Mouse (Mus musculus) lung, adult 18-20 months (tissue): ENCODE measurements around the gene Rpl35.
A peak's percentile ranks its signal among the peaks of the same experiment; 100 is the strongest.
"Not testable (repeated sequence)": the region's sequence is repeated elsewhere in the genome, so short reads cannot be mapped to it uniquely, and the experiment has no call there.

Experiments used
- DNase-seq, 2 experiments: peaks; one replicate each; pipeline ENCODE4 v3.0.0; 2022; ENCODE audit warnings: mixed read lengths in 2 of 2

Rpl35 gene

GRCm38 (mm10) chr2:39005574-39006079 lies at the start of gene Rpl35:
Gene Rpl35, minus strand, starts transcription at chr2:39005624.
- peak; percentile 51 to 59 for DNase-seq

DNA sequence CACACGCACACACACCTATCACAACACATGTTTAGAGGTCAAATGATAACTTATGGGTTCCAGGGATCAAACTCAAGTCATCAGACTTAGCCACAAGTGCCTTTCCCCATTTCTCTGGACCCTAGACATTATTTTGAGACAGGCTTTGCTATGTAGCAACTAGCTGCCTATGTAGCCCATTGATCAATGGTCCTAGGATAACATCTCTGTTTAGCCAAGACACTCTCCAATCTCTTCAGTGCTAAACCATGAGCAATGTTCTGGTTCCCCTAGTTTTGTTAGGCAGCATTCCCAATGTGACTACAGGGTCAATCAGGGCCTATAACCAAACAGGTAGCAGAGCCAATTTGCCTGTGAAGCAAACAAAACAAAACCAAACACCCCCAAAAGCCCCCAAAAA lies 43.1 kb upstream of the Rpl35 start:
- no peak for DNase-seq

GRCm38 (mm10) chr2:39040215-39040614 lies 34.8 kb upstream of the Rpl35 start:
- DNase-seq: no peak

DNA sequence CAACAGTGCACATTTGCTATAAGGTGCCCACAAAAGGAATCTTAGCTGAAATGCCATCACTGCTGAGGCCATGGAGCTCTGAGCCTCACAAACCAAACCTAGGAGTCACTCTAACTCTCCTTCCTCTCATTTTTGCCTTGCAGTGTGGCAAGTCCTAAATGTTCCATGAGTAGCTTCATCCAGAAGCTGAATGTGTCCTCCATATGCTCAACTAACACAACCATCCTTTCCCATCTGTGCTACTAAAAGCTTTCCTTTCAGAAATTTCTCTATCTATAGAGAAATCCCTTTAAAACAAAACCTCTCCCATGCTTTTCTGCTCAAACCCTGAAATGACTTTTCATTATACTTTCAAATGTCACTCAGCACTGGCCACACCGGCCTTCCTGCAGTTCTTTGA lies 26.2 kb upstream of the Rpl35 start:
- no peak for DNase-seq

DNA sequence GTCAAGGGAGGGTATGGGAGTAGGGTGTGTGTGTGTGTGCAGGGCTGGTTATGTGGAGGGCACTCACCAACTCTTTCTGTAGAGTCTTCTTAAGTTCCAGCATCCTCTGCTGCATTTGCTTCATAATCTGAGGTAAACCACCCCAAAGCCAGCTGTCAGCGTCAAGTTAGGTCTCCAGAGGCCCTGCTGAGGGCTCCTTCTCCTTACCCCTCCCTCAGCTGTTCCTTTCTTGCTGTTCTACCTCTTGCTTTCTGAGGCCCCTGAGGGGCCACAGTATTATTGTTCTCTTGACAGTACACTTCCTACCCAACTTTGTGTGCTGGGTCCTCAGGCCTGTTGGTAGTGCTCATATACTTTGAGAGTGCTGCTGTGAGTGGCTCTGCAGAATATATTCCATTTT lies 14.6 kb upstream of the Rpl35 start:
- no peak for DNase-seq

DNA sequence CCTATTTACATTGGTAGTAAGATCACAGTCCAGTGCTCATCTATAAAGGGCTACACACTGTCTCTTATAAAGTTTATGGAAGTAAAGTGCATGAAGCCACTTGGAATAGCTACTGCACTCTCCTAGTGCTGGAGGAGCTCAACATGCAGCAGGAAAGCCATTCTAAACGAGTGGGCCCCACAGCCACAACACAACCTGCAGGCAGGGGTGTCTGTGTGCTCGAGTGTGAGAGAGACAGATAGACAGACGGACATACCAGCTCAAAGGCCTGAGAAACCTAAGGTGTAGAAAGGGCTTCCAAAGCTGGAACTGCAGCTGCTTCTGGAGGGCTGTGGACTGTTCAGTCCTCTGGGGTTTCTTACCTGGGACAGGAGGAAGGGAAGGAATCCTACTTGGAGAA lies 11.2 kb upstream of the Rpl35 start:
- no peak for DNase-seq

- DNase-seq: no peak
These were observed 7.4 kb upstream of the Rpl35 start for GRCm38 (mm10) chr2:39012768-39013279.

DNA sequence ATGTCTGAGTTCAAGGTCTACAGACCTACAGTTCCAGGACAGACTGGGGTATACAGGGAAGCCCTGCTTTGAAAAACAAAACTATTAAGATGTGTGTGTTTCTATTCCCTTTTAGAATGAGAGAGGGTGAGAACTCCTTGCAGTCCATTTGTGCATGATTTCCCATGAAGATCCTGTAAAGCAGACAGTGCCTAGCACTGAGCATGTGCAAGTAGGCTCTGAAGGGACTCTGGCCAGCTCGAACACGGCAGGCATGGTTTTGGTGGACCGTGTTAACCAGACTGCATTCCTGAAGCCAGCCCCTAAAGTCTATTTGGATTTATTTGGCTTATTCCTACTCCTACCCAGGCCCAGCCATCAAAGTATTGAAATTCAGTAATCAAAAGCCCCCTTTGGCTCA lies 6.5 kb upstream of the Rpl35 start:
- no peak for DNase-seq

GRCm38 (mm10) chr2:39011264-39011663 lies 5.8 kb upstream of the Rpl35 start:
- DNase-seq: no peak

- DNase-seq: not testable (repeated sequence)
These were observed 4.7 kb upstream of the Rpl35 start for GRCm38 (mm10) chr2:39010144-39010543.

DNA sequence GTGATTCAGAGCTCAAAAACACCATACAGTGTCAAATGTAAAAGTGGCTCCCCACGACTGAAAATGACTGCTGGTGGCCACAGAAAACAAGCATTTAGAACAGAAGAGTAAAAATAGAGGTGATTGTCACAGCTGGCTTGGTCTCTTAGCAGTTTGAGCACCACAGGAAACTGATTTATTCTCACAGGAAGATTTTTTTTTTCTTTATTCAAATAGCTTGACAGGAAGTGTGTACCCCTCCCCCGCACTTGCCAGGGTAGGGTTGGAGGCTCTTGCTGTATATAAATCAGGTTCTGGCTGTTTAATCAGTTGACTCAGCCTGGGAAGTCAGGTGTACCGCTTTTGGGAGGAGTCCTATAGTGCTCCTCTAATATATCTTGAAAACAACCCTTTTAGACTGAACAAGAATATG lies 3.5 kb upstream of the Rpl35 start:
- DNase-seq: peak; percentile 41 to 47

- DNase-seq: peak in 1 of 2 experiments; percentile 38
These were observed 3.0 kb upstream of the Rpl35 start for GRCm38 (mm10) chr2:39008350-39008851.

- peak; percentile 93 to 94 for DNase-seq
These were observed 2.4 kb upstream of the Rpl35 start for GRCm38 (mm10) chr2:39007865-39008264.

DNA sequence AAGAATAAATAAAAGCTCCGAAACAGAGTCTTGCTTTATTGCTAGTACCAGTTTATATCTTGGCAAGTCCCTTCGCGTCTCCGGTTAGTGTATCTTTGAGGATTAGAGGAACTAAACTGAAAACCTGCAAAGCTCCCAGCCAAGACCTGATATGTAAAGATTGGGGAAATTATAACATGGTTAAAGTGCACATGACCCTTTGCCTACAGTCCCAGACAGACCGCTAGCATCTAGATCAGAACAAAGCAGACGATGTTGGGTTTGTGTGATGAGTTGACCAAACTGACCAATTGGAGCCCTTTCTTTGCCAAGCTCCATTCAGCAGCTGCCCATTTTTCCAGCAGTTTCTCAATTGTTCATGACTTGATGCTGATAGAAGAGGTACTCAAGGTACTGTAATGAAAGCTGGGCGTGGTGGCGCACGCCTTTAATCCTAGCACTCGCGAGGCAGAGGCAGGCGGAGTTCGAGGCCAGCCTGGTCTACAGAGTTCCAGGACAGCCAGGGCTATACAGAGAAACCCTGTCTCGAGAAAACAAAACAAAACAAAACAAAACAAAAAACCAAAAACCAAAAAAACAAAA lies 816 bp upstream of the Rpl35 start:
- no peak for DNase-seq

- peak; percentile 92 to 94 for DNase-seq
These were observed 466 bp downstream of the Rpl35 start, which contains the start of gene Arpc5l for GRCm38 (mm10) chr2:39004880-39005435. Gene Arpc5l, plus strand, starts transcription at chr2:39005348.

GRCm38 (mm10) chr2:39004372-39004771 lies 1.1 kb downstream of the Rpl35 start:
- no peak for DNase-seq

DNA sequence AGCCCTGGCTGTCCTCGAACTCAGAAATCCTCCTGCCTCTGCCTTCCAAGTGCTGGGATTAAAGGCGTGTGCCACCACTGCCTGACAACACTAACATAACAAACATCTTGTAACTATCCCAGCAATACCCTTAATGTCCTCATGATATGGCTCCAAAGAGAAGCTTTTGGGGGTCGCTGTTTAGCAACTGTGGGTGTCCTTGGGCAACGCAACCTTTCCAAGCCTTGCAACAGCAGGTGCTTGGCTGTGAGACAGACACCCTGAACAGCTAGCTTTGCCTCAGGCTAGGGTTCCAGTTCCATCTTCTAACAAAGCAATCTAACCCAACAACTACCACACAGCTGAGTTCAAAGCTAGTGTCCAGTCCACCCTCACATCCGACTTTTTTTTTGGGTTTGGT lies 1.9 kb downstream of the Rpl35 start:
- no peak for DNase-seq

DNA sequence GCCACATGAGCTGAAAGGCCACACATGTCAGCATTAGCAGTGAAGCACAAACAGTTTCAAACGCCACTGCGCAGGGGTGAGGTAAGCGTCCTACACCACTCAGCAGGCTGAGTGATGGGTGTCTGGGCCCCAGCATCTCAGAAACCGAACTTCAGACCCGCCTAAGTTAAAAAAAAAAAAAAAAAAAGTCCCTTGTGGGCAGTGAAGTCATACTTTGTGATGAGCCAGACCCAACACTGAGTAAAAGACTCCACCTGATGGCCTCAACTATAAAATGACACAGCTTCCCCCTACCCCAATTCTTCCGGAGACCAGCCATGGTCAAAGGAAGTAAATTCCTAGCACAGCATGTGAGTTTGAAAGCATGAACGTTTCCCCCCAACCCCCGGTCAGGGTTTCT lies 2.3 kb downstream of the Rpl35 start:
- DNase-seq: no peak

- no peak for DNase-seq
These were observed 3.6 kb downstream of the Rpl35 start for GRCm38 (mm10) chr2:39001866-39002265.

DNA sequence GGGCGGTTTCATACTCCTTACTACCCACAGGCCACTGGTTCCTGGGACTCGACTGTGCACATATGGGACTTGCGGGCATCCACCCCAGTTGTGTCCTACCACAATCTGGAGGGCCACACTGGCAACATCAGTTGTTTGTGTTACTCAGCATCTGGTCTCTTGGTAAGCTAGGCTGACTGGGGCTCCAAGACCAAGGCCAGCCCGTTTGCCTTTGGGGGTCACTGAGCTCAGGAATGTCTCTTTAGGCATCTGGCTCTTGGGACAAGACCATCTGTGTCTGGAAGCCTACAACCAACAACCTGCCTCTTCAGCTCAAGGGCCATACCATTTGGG lies 4.9 kb downstream of the Rpl35 start:
- no peak for DNase-seq

GRCm38 (mm10) chr2:38999910-39000586 lies 5.4 kb downstream of the Rpl35 start:
- DNase-seq: no peak

DNA sequence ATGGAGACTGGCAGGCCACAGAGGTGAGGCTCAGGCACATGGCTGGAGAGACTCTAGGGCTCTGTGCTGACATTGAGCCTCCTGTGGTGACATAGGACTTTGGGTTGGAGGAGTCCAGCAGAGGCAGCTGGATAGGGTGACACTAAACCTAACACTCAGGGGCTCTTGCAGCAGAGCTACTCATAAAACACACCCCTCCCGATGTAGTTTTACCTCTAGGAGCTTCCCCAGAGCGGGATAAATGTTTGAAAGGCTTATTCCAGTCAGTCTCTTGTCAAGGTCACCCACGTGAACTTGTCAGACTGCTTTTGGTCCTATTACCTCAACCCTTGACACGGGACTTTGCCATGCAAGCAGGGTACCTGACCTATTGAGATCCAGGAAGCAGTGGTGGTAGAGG lies 6.0 kb downstream of the Rpl35 start:
- no peak for DNase-seq

- peak; percentile 90 to 92 for DNase-seq
These were observed 7.7 kb downstream of the Rpl35 start, which contains the start of gene Wdr38 for GRCm38 (mm10) chr2:38997386-38998374. Gene Wdr38, plus strand, starts transcription at chr2:38997476.
